Mouse (Mus musculus): ENCODE results near the gene Slc43a1. TPM values are rescaled to one million over a fixed set of nuclear protein-coding genes. Genes with fewer than 3 reads are reported as not detected.

The Slc43a1 gene
- 18.3 and 18.7 TPM in 2 replicates for polyA plus RNA-seq (2014; fragmentation: Nextera tagmentation; extraction: Ambion mirVana)

DNA sequence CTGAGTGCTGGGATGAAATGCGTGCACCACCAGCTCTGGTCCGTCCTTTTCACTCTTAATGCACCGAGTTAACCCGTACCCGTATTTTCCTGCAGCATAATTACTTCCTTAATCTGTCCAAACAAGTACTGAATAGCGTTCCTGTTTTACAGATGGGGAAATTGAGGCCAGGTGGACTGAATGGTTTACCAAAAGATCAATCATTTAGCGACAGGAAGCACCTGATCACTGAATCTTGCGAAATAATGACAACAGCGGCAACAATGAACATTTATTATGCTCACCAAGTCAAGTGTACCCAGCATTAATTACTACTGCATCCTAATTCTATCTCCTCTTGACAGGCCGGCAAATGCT is at the start of gene Slc43a1:
Gene Slc43a1 (plus strand): TSS at position 258 of the 357 bp plus-strand sequence.
- 25% methylated on average over 10 of the region's 10 CpGs for WGBS

DNA sequence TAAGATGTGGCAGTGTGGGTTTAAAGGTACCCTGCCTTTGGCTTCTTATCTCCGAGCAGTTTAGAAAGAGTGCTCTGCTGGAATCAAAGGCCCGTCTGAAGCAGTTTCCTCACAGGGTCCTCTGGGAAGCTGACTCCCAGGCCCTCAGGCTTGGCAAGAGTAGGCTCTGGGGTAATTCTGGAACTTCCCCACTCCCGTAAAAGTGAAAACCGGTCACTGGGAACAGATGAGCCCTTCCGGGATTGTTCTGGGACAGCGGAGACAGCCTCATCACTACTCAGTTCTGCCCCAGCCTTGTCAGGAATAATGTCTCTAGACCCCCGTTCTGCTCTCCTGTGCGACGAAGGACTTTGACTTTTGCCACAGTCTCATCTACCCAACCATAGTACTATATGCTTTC is 48.2 kb upstream of the Slc43a1 start:
- H3K36me3 ChIP-seq (ENCODE audit: control insufficient read depth, insufficient read depth, low read length), result no peaks in the 10 kb centered on the region
- H3K27me3 ChIP-seq (replicated peaks; ENCODE audit: control insufficient read depth, insufficient read depth, low read length), result no peaks in the 10 kb centered on the region
- 59% methylated on average over 9 of the region's 9 CpGs for WGBS
- H3K9ac ChIP-seq (ENCODE audit: low read length), result no peak overlapping the region
- H3K27ac ChIP-seq (ENCODE audit: low read depth), result no peak overlapping the region
- H3K4me2 ChIP-seq (ENCODE audit: low read length), result no peak overlapping the region
- DNase-seq (ENCODE audit: low spot score), result no peak
- no peaks in the 10 kb centered on the region for H3K4me1 ChIP-seq (replicated peaks; ENCODE audit: control insufficient read depth, insufficient read depth, low read length)
- ATAC-seq (replicated peaks; ENCODE audit: low FRiP score, low TSS enrichment, low read depth), result no peak
- H3K4me3 ChIP-seq (ENCODE audit: low read depth, low read length), result no peak overlapping the region
- no peaks in the 10 kb centered on the region for H3K9me3 ChIP-seq (ENCODE audit: control insufficient read depth, low read length)

More for the DNA sequence above, at the start of gene Slc43a1:
- no peak for DNase-seq (ENCODE audit: low spot score)
- ATAC-seq (replicated peaks; ENCODE audit: low FRiP score, low TSS enrichment, low read depth), result no peak
- H3K27me3 ChIP-seq (replicated peaks; ENCODE audit: control insufficient read depth, insufficient read depth, low read length), result peaks cover 6% of the 10 kb centered on the region; the same call in 1 of the 2 replicates
- peak within 1 kb of the TSS; percentile 95 for H3K4me2 ChIP-seq (ENCODE audit: low read length)
- peak within 1 kb of the TSS; percentile 94 for H3K27ac ChIP-seq (ENCODE audit: low read depth)
- peak within 1 kb of the TSS; percentile 76 for H3K9ac ChIP-seq (ENCODE audit: low read length)
- no peaks in the 10 kb centered on the region for H3K9me3 ChIP-seq (ENCODE audit: control insufficient read depth, low read length)
- peak within 1 kb of the TSS; percentile 72 for H3K4me3 ChIP-seq (ENCODE audit: low read depth, low read length)
- peaks cover 22% of the 10 kb centered on the region for H3K4me1 ChIP-seq (replicated peaks; ENCODE audit: control insufficient read depth, insufficient read depth, low read length)
- no peaks in the 10 kb centered on the region for H3K36me3 ChIP-seq (ENCODE audit: control insufficient read depth, insufficient read depth, low read length)

DNA sequence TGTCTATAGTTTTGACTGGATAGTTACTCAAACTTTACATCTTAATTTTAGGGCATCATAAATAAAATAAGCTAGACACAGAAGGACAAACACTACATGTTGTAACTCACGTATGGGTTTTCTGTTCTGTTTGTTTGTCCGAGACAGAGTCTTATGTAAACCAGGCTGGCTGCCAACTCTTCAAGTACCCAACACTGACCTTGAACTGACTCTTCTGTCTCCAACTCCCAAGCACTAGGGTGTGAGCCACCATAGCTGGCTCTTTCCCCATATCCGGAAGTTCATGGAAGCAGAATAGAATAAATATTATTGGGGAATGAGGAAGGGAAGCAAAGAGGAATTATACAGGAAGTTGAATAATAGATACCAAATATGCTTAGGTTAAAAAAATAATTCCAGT is 46.1 kb upstream of the Slc43a1 start:
- Histone ChIP-seq H3K4me1 (replicated peaks; ENCODE audit: control insufficient read depth, insufficient read depth, low read length) (no peaks in the 10 kb centered on the region), H3K4me2 (ENCODE audit: low read length) (no peak overlapping the region), H3K27me3 (replicated peaks; ENCODE audit: control insufficient read depth, insufficient read depth, low read length) (no peaks in the 10 kb centered on the region), H3K36me3 (ENCODE audit: control insufficient read depth, insufficient read depth, low read length) (no peaks in the 10 kb centered on the region), H3K9ac (ENCODE audit: low read length) (no peak overlapping the region), H3K9me3 (ENCODE audit: control insufficient read depth, low read length) (no peaks in the 10 kb centered on the region), H3K4me3 (ENCODE audit: low read depth, low read length) (no peak overlapping the region), H3K27ac (ENCODE audit: low read depth) (no peak overlapping the region)
- ATAC-seq (replicated peaks; ENCODE audit: low FRiP score, low TSS enrichment, low read depth) (no peak), DNase-seq (ENCODE audit: low spot score) (no peak)
- 56% methylated on average over 3 of the region's 3 CpGs for WGBS

DNA sequence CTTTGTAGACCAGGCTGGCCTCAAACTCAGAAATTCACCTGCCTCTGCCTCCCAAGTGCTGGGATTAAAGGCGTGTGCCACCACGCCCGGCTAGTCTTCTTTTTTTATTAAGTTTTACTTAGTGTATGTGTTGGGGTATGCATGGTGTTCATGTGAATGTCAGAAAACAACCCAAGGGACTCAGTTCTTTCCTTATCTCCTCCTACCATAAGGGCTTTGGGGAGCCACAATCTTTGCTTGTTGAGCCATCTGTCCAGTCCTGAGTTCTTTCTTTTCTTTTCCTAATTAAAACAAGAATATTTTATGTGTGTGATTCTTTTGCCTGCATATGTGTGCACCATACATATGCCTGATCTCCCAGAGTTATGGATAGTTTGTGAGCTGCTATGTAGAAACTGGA is 45.5 kb upstream of the Slc43a1 start:
- Histone ChIP-seq H3K4me3 (ENCODE audit: low read depth, low read length) (no peak overlapping the region), H3K4me2 (ENCODE audit: low read length) (no peak overlapping the region), H3K9ac (ENCODE audit: low read length) (no peak overlapping the region), H3K9me3 (ENCODE audit: control insufficient read depth, low read length) (no peaks in the 10 kb centered on the region), H3K36me3 (ENCODE audit: control insufficient read depth, insufficient read depth, low read length) (no peaks in the 10 kb centered on the region), H3K4me1 (replicated peaks; ENCODE audit: control insufficient read depth, insufficient read depth, low read length) (no peaks in the 10 kb centered on the region), H3K27me3 (replicated peaks; ENCODE audit: control insufficient read depth, insufficient read depth, low read length) (no peaks in the 10 kb centered on the region), H3K27ac (ENCODE audit: low read depth) (no peak overlapping the region)
- no peak for ATAC-seq (replicated peaks; ENCODE audit: low FRiP score, low TSS enrichment, low read depth)
- DNase-seq (ENCODE audit: low spot score), result no peak
- 76% methylated on average over 3 of the region's 3 CpGs for WGBS

DNA sequence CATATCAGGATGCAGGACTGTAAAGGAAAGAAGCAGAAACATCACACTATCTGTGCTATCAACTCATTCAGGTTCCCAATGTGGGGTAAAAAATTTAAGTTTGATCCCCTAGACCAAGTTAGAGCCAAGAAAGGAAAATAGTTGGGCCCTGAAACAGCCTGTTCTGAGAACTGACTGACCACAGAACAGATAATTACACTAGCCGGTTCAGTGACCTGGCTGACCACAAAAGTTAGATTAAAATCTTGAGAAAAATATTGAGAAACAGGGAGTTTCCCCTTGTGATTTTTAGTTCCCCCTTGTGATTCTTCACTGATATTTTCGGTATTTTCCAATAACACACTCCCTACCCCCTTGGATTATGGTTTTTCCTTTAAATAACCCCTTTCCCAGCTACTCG is 44.8 kb upstream of the Slc43a1 start:
- WGBS, result 91% methylated on average over 3 of the region's 3 CpGs
- no peaks in the 10 kb centered on the region for H3K36me3 ChIP-seq (ENCODE audit: control insufficient read depth, insufficient read depth, low read length)
- ATAC-seq (replicated peaks; ENCODE audit: low FRiP score, low TSS enrichment, low read depth), result no peak
- DNase-seq (ENCODE audit: low spot score), result no peak
- H3K4me1 ChIP-seq (replicated peaks; ENCODE audit: control insufficient read depth, insufficient read depth, low read length), result no peaks in the 10 kb centered on the region
- H3K27ac ChIP-seq (ENCODE audit: low read depth), result no peak overlapping the region
- no peak overlapping the region for H3K4me3 ChIP-seq (ENCODE audit: low read depth, low read length)
- H3K9me3 ChIP-seq (ENCODE audit: control insufficient read depth, low read length), result no peaks in the 10 kb centered on the region
- H3K27me3 ChIP-seq (replicated peaks; ENCODE audit: control insufficient read depth, insufficient read depth, low read length), result no peaks in the 10 kb centered on the region
- H3K9ac ChIP-seq (ENCODE audit: low read length), result no peak overlapping the region
- H3K4me2 ChIP-seq (ENCODE audit: low read length), result no peak overlapping the region

DNA sequence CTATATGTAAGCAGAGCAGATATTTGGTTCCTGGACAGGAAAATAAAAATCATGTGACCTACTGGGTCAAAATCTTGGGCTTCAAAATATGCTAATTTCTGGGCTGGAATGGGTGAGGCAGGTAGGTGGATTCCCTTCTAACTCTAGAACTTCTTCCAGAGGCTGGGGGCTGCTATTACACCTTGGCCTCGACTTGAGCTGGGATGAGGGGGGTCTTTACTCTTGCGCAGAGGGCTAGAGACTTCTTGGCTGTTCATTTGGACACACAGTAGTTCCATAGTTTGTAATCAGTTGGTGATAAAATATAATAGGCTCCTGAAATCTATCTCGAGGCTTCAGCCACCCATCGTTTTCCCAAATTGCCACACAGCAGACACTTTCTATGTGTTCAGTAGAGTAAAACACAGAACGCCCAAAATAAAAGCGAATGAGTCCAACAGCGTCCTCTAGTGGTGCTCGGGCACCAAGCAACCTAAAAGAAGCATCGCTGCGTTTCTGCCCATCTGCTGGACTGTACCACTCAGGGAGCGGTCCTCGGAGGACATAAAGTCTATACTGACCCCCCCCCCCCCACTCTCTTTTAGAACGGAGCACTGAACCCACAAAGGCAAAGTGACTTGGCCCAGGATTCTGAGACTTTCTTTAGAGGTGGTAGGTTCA is 40.7 kb upstream of the Slc43a1 start:
- H3K4me2 ChIP-seq (ENCODE audit: low read length), result peak overlapping the region; percentile 60
- H3K36me3 ChIP-seq (ENCODE audit: control insufficient read depth, insufficient read depth, low read length), result no peaks in the 10 kb centered on the region
- 10% methylated on average over 13 of the region's 13 CpGs for WGBS
- peak overlapping the region; percentile 61 for H3K4me3 ChIP-seq (ENCODE audit: low read depth, low read length)
- H3K4me1 ChIP-seq (replicated peaks; ENCODE audit: control insufficient read depth, insufficient read depth, low read length), result no peaks in the 10 kb centered on the region; the same call in 1 of the 2 replicates
- peak overlapping the region; percentile 48 for H3K9ac ChIP-seq (ENCODE audit: low read length)
- no peaks in the 10 kb centered on the region for H3K27me3 ChIP-seq (replicated peaks; ENCODE audit: control insufficient read depth, insufficient read depth, low read length)
- no peaks in the 10 kb centered on the region for H3K9me3 ChIP-seq (ENCODE audit: control insufficient read depth, low read length)
- DNase-seq (ENCODE audit: low spot score) (peak; percentile 90), ATAC-seq (replicated peaks; ENCODE audit: low FRiP score, low TSS enrichment, low read depth) (peak; percentile 41)
- 0 out of 2 replicates have a peak overlapping the region, but pooled peaks have one; percentile 43 for H3K27ac ChIP-seq (ENCODE audit: low read depth)

DNA sequence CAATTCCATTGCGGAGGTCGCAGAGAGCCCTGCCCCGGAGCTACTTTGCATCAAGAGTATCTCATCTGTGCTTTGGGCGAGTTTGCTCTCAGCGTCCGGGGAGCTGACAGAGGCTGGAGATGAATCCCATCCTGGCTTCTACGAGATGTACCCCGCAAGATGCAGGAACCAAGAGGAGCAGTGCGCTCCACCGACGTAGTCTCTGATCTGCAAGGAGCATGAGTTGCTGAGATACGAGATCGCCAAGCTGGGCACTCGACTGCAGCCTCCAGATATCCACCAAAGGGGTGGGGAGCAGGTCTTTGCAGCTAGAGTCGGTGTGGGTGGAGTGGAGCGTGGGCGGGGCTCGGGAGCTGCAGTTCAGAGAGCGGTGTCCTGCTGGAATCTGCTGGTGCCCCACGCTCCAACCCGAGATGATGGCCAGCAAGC is 40.1 kb upstream of the Slc43a1 start, which contains the start of gene Ube2l6:
Gene Ube2l6 (plus strand): TSS at position 336 of the 429 bp plus-strand sequence.
- WGBS, result under 1% methylated on average over 21 of the region's 21 CpGs
- Histone ChIP-seq H3K4me2 (ENCODE audit: low read length) (peak within 1 kb of the TSS; percentile 60), H3K9ac (ENCODE audit: low read length) (peak within 1 kb of the TSS; percentile 48), H3K27ac (ENCODE audit: low read depth) (peak within 1 kb of the TSS; percentile 43; the same call in 1 of the 2 replicates), H3K27me3 (replicated peaks; ENCODE audit: control insufficient read depth, insufficient read depth, low read length) (no peaks in the 10 kb centered on the region), H3K9me3 (ENCODE audit: control insufficient read depth, low read length) (no peaks in the 10 kb centered on the region), H3K4me3 (ENCODE audit: low read depth, low read length) (peak within 1 kb of the TSS; percentile 61), H3K36me3 (ENCODE audit: control insufficient read depth, insufficient read depth, low read length) (no peaks in the 10 kb centered on the region), H3K4me1 (replicated peaks; ENCODE audit: control insufficient read depth, insufficient read depth, low read length) (no peaks in the 10 kb centered on the region; the same call in 1 of the 2 replicates)
- DNase-seq (ENCODE audit: low spot score) (peak; percentile 87), ATAC-seq (replicated peaks; ENCODE audit: low FRiP score, low TSS enrichment, low read depth) (peak; percentile 68)

DNA sequence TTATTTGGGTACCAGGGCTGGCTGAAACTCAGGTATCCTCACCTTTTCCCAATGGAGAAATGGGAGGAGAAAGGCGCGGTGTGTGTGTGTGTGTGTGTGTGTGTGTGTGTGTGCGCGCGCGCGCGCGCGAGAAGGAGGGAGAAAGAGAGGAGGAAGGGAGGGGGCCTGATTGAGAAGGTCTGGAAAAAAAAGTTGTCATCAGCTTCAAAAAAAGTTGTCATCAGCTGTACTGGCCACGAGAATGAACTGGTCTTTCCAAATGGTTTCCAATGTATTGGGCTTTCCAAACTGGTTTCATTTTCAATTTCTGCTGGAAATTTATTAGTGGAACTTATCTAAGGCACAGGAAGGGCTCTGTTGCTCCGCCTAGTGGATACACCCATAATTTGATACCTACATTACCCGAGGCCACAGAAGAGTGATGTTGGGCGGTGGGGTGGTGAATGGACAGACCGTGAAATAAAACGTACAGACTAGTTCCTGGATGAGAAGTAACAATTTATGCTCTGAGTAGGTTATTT is 39.5 kb upstream of the Slc43a1 start:
- H3K4me1 ChIP-seq (replicated peaks; ENCODE audit: control insufficient read depth, insufficient read depth, low read length), result no peaks in the 10 kb centered on the region; the same call in 1 of the 2 replicates
- ATAC-seq (replicated peaks; ENCODE audit: low FRiP score, low TSS enrichment, low read depth), result peak; percentile 72
- H3K9ac ChIP-seq (ENCODE audit: low read length), result peak overlapping the region; percentile 48
- H3K4me2 ChIP-seq (ENCODE audit: low read length), result peak overlapping the region; percentile 60
- under 1% methylated on average over 16 of the region's 16 CpGs for WGBS
- no peaks in the 10 kb centered on the region for H3K9me3 ChIP-seq (ENCODE audit: control insufficient read depth, low read length)
- DNase-seq (ENCODE audit: low spot score), result peak; percentile 74
- H3K27me3 ChIP-seq (replicated peaks; ENCODE audit: control insufficient read depth, insufficient read depth, low read length), result no peaks in the 10 kb centered on the region
- H3K4me3 ChIP-seq (ENCODE audit: low read depth, low read length), result peak overlapping the region; percentile 61
- H3K27ac ChIP-seq (ENCODE audit: low read depth), result peak overlapping the region; percentile 43; the same call in 1 of the 2 replicates
- H3K36me3 ChIP-seq (ENCODE audit: control insufficient read depth, insufficient read depth, low read length), result no peaks in the 10 kb centered on the region
